Mouse (Mus musculus): ENCODE results near the gene Gpr157.

DNA sequence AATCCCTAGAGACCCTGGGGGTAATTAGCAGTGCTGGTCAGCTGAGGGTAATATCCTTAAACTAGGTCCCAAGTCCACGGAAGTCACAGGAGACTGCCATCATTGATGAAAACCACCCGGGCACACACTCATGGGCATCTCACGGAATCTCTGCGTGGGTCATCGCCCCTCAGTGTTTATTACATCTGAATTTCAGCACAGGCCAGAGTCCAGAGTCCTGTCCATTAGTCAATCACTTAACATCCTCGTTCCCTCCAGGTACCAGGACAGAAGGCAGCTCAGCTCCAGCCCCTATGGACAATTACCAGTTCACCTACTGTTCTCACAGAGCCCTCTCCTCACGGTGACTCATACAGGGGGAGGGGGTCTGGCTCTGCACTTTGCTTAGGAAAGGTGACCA, 15.7 kb downstream of the Gpr157 start:
- TF ChIP-seq CTCF (conservative IDR thresholded peaks at IDR 0.05; ENCODE audit: insufficient read depth, insufficient read length, low read depth, low read length), result no peak
- TF ChIP-seq POLR2A (IDR thresholded peaks at IDR 0.05; ENCODE audit: low read depth, low read length), result no peak
